Mouse (Mus musculus) adrenal gland (tissue): ENCODE measurements around the gene Mok.

Experiments
- intact Hi-C: fragments of 180-260 bp; cut with DNase I; formaldehyde crosslinking; loops from one replicate; pipeline ENCODE4 v1.15.1; 2025

Mok gene

DNA sequence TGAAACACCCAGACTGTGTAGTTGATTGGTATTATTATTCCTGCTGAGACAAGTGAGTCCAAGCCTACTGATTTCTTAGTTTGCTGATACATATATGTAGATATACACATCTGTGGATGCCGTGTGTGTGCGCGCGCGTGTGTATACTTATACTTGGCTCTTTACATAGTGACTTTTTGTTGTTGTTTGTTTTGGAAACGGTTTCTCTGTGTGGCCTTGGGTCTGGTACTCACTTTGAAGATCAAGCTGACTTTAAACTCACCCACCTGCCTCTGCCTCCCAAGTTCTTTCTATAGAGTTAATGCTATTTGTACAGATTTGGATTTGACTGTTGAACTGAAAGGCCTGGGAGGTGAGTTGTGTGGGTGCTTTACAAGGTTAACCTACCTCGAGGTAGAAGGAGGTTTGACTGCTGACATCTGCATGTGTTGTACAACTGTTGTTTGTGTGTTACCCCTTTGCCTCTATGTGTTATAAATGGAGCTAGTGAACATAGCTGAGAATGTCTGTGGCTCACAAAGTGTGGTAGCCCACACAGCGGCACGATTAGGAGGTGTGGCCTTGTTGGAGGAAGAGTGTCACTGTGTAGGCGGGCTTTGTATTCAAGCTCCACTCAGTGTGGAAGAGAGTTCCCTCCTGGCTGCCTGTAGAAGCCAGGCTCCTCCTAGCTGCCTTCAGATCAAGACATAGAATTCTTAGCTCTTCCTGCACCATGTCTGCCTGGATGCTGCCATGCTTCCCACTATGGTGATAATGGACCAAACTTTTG is 70.1 kb downstream of the Mok start:
- intact Hi-C loops = loop anchor here (5.0 kb wide), 1 partner anchor 33 kb away; the partner anchor contains the start of gene Wdr20

DNA sequence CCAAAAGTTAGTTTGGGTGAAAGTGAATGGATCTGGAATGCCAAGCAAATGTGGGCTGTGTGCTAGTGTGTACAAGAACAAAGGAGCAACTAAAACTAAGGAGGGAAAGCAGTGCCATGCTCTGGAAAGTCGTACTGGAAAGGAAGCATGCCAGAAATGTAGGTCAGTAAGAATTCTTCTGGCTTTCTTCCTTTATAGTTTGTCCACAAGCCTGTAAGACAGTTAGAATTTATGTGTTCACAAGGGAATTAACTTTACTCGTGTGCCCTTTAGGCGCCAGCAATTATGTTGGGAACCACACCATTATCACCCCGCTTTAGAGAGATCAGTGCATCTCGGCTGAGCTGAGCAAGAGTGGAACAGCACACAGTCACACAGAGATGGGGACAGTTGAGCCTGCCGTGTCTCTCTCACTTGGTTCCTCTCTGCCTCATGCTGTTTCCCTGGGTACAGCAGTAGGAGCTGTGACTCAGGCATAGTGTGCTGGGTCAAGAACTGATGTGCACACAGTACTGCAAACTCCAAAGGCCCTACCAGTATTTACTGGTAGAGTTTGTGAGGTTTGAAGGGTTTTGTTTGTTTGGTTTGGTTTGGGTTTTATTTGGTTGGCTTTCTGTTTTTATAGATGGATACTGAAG is 71.0 kb downstream of the Mok start:
- intact Hi-C loops = loop anchor here (5.0 kb wide), 1 partner anchor 32 kb away; the partner anchor contains the start of gene Wdr20

- intact Hi-C loops = no loop called here
Observed at GRCm38 (mm10) chr12:110768562-110768961, 72.2 kb downstream of the Mok start.

- intact Hi-C loops = no loop called here
Observed at GRCm38 (mm10) chr12:110764531-110764930, 76.2 kb downstream of the Mok start.

DNA sequence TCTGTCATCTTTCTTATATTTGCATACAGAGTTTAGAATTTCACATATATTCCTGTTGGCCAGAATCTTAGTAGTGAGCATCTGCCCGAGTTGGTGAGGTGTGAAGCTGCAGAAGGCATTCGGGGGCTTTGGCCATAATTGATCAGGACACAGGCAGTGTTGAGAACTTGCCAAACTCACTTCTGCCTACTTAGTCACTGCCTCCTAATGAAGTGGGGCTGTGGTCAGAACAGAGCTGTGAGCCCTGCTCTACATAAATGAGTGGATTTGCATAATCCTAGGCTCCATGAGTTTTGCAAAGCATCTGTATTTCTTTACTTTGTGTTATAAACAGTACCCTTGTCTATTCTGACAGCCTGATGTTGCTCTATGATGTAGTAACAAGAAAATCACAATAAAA is 78.4 kb downstream of the Mok start:
- intact Hi-C loops = no loop called here

DNA sequence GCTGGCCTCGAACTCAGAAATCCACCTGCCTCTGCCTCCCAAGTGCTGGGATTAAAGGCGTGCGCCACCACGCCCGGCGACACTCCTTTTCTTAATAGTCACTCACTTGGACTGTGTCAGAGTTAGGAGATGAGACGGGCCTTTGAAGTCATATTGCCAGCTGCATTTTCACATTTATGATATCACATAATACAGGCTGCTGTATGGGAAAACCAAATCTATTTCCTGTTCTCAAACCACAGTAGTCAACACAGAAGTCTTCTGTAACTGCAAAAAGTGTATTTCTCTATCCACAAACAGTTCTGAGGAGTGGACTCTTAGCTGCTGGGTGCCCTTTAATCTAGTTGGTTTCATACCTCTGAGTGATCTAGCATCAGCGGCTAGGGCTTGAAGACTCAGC is 81.8 kb downstream of the Mok start:
- intact Hi-C loops = no loop called here
